Mouse (Mus musculus): ENCODE data around the gene Cdip1. TPM values are rescaled to one million over a fixed set of nuclear protein-coding genes. Genes with fewer than 3 reads are reported as not detected.

Gene Cdip1
- polyA plus RNA-seq, 1 experiment from 2014 or later: 103 TPM

GRCm38 (mm10) chr16:4713861-4714710, 76.0 kb downstream of the Cdip1 start:
- H3K27me3 ChIP-seq (ENCODE audit: control insufficient read depth, insufficient read depth, low read length): no peaks in the 10 kb centered on the region
- no peak overlapping the region for H3K27ac ChIP-seq (replicated peaks; ENCODE audit: low read depth, low read length)
- H3K9me3 ChIP-seq (ENCODE audit: control insufficient read depth, low read length): no peaks in the 10 kb centered on the region
- WGBS: 92% methylated on average over 17 of the region's 17 CpGs
- no peak overlapping the region for H3K4me3 ChIP-seq (replicated peaks; ENCODE audit: low read depth, low read length)
- H3K9ac ChIP-seq (replicated peaks; ENCODE audit: low read length): no peak overlapping the region
- DNase-seq (no peak), ATAC-seq (ENCODE audit: low FRiP score, low TSS enrichment) (no peak)
- H3K36me3 ChIP-seq (ENCODE audit: control insufficient read depth, insufficient read depth, low read length): peaks cover 54% of the 10 kb centered on the region
- H3K4me1 ChIP-seq (ENCODE audit: control insufficient read depth, insufficient read depth, low read length): peaks cover 7% of the 10 kb centered on the region; the same call in 1 of the 2 replicates
- no peak overlapping the region for H3K4me2 ChIP-seq (ENCODE audit: low read length)

DNA sequence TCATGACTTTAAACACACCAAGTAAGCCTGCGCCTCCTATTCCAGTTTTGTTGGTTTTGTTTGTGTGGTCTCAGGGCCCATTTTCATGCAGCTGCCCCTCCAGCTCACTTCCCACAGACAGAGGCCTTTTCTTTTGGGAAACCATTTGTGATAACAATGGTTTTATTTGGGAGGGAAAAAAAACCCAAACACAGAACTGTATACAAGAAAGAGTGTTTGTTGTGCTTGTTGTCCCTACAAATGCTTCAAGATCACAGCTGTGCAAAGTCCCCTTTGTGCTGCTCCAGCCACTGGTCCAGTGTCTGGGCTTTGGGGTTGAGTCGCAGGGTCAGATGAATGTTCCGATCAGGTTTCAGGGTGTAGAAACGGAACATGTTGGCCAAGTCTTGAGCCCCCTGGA, 78.9 kb downstream of the Cdip1 start:
- Histone ChIP-seq H3K27ac (replicated peaks; ENCODE audit: low read depth, low read length) (no peak overlapping the region), H3K4me2 (ENCODE audit: low read length) (no peak overlapping the region), H3K27me3 (ENCODE audit: control insufficient read depth, insufficient read depth, low read length) (no peaks in the 10 kb centered on the region), H3K36me3 (ENCODE audit: control insufficient read depth, insufficient read depth, low read length) (peaks cover 82% of the 10 kb centered on the region), H3K9me3 (ENCODE audit: control insufficient read depth, low read length) (no peaks in the 10 kb centered on the region), H3K4me3 (replicated peaks; ENCODE audit: low read depth, low read length) (no peak overlapping the region), H3K9ac (replicated peaks; ENCODE audit: low read length) (no peak overlapping the region), H3K4me1 (ENCODE audit: control insufficient read depth, insufficient read depth, low read length) (no peaks in the 10 kb centered on the region)
- DNase-seq (no peak), ATAC-seq (ENCODE audit: low FRiP score, low TSS enrichment) (no peak)
- WGBS: 96% methylated on average over 4 of the region's 4 CpGs

- ATAC-seq (ENCODE audit: low FRiP score, low TSS enrichment) (no peak), DNase-seq (no peak)
- no peaks in the 10 kb centered on the region for H3K9me3 ChIP-seq (ENCODE audit: control insufficient read depth, low read length)
- no peak overlapping the region for H3K9ac ChIP-seq (replicated peaks; ENCODE audit: low read length)
- H3K36me3 ChIP-seq (ENCODE audit: control insufficient read depth, insufficient read depth, low read length): peaks cover 83% of the 10 kb centered on the region
- no peak overlapping the region for H3K27ac ChIP-seq (replicated peaks; ENCODE audit: low read depth, low read length)
- H3K27me3 ChIP-seq (ENCODE audit: control insufficient read depth, insufficient read depth, low read length): no peaks in the 10 kb centered on the region
- no peaks in the 10 kb centered on the region for H3K4me1 ChIP-seq (ENCODE audit: control insufficient read depth, insufficient read depth, low read length)
- H3K4me3 ChIP-seq (replicated peaks; ENCODE audit: low read depth, low read length): no peak overlapping the region
- no peak overlapping the region for H3K4me2 ChIP-seq (ENCODE audit: low read length)
- WGBS: 76% methylated on average over 4 of the region's 4 CpGs
Measured at GRCm38 (mm10) chr16:4705541-4705940, 84.6 kb downstream of the Cdip1 start.

GRCm38 (mm10) chr16:4702646-4703045, 87.4 kb downstream of the Cdip1 start:
- 73% methylated on average over 1 of the region's 1 CpGs for WGBS

DNA sequence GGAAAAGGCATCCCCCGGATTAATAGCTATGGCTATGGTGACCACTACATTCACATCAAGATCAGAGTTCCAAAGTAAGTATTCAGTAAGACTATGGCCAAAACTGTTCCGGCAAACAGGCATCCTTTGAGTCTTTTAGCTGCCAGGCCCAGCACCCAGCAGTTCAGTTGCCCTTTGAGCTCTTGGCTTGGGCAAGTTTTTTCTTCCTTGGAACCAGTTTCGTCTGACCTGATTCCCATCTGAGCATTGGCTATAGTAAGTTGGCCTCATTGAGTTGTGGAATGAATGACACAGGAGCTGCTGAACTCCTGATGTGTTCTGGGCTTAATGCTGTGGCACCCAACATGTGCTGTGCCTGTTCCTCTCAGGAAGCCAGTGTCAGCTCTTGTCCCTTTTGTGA, 88.9 kb downstream of the Cdip1 start:
- no peak overlapping the region for H3K27ac ChIP-seq (replicated peaks; ENCODE audit: low read depth, low read length)
- no peaks in the 10 kb centered on the region for H3K4me1 ChIP-seq (ENCODE audit: control insufficient read depth, insufficient read depth, low read length)
- H3K4me2 ChIP-seq (ENCODE audit: low read length): no peak overlapping the region
- DNase-seq: no peak
- no peaks in the 10 kb centered on the region for H3K27me3 ChIP-seq (ENCODE audit: control insufficient read depth, insufficient read depth, low read length)
- H3K36me3 ChIP-seq (ENCODE audit: control insufficient read depth, insufficient read depth, low read length): peaks cover 90% of the 10 kb centered on the region
- no peak for ATAC-seq (ENCODE audit: low FRiP score, low TSS enrichment)
- WGBS: 98% methylated on average over 3 of the region's 3 CpGs
- H3K4me3 ChIP-seq (replicated peaks; ENCODE audit: low read depth, low read length): no peak overlapping the region
- no peak overlapping the region for H3K9ac ChIP-seq (replicated peaks; ENCODE audit: low read length)
- H3K9me3 ChIP-seq (ENCODE audit: control insufficient read depth, low read length): no peaks in the 10 kb centered on the region

More at GRCm38 (mm10) chr16:4702646-4703045, 87.4 kb downstream of the Cdip1 start:
- ATAC-seq (ENCODE audit: low FRiP score, low TSS enrichment): no peak
- H3K4me3 ChIP-seq (replicated peaks; ENCODE audit: low read depth, low read length): no peak overlapping the region
- peaks cover 90% of the 10 kb centered on the region for H3K36me3 ChIP-seq (ENCODE audit: control insufficient read depth, insufficient read depth, low read length)
- no peaks in the 10 kb centered on the region for H3K27me3 ChIP-seq (ENCODE audit: control insufficient read depth, insufficient read depth, low read length)
- no peak overlapping the region for H3K27ac ChIP-seq (replicated peaks; ENCODE audit: low read depth, low read length)
- no peaks in the 10 kb centered on the region for H3K9me3 ChIP-seq (ENCODE audit: control insufficient read depth, low read length)
- DNase-seq: no peak
- H3K4me2 ChIP-seq (ENCODE audit: low read length): no peak overlapping the region
- no peak overlapping the region for H3K9ac ChIP-seq (replicated peaks; ENCODE audit: low read length)
- H3K4me1 ChIP-seq (ENCODE audit: control insufficient read depth, insufficient read depth, low read length): no peaks in the 10 kb centered on the region

Other genes starting within 250 kb of the Cdip1 start
- gene Srl, start 248.5 kb downstream of the Cdip1 start, polyA plus RNA-seq (2014; fragmentation: Nextera tagmentation; extraction: Ambion mirVana): 17.6 and 25.7 TPM in 2 replicates
- 7.2 and 8.9 TPM in 2 replicates for gene Tfap4, start 230.4 kb downstream of the Cdip1 start, polyA plus RNA-seq (2014; fragmentation: Nextera tagmentation; extraction: Ambion mirVana)
- gene Glis2, start 195.6 kb downstream of the Cdip1 start, polyA plus RNA-seq (2014; fragmentation: Nextera tagmentation; extraction: Ambion mirVana): 13.2 and 13.4 TPM in 2 replicates
- gene Pam16, start 165.3 kb downstream of the Cdip1 start, polyA plus RNA-seq (2014; fragmentation: Nextera tagmentation; extraction: Ambion mirVana): 171 and 207 TPM in 2 replicates
- gene Vasn, start 150.4 kb downstream of the Cdip1 start, polyA plus RNA-seq (2014; fragmentation: Nextera tagmentation; extraction: Ambion mirVana): 3.4 and 3.9 TPM in 2 replicates
- gene Dnaja3, start 150.3 kb downstream of the Cdip1 start, polyA plus RNA-seq (2014; fragmentation: Nextera tagmentation; extraction: Ambion mirVana): 44.8 and 55.0 TPM in 2 replicates
- 23.3 and 25.7 TPM in 2 replicates for gene Coro7, start 110.5 kb downstream of the Cdip1 start, polyA plus RNA-seq (2014; fragmentation: Nextera tagmentation; extraction: Ambion mirVana)
- 80.9 and 91.4 TPM in 2 replicates for gene Nmral1, start 70.9 kb downstream of the Cdip1 start, polyA plus RNA-seq (2014; fragmentation: Nextera tagmentation; extraction: Ambion mirVana)
- 91.6 and 96.4 TPM in 2 replicates for gene Hmox2, start 63.9 kb downstream of the Cdip1 start, polyA plus RNA-seq (2014; fragmentation: Nextera tagmentation; extraction: Ambion mirVana)
- gene 4930562C15Rik, start 45.1 kb upstream of the Cdip1 start, polyA plus RNA-seq (2014; fragmentation: Nextera tagmentation; extraction: Ambion mirVana): 0.42 and 0.61 TPM in 2 replicates
- gene Ubald1, start 90.0 kb upstream of the Cdip1 start, polyA plus RNA-seq (2014; fragmentation: Nextera tagmentation; extraction: Ambion mirVana): 49.4 and 53.2 TPM in 2 replicates
- 117 and 123 TPM in 2 replicates for gene Mgrn1, start 96.0 kb upstream of the Cdip1 start, polyA plus RNA-seq (2014; fragmentation: Nextera tagmentation; extraction: Ambion mirVana)
- 116 and 122 TPM in 2 replicates for gene Nudt16l1, start 148.5 kb upstream of the Cdip1 start, polyA plus RNA-seq (2014; fragmentation: Nextera tagmentation; extraction: Ambion mirVana)
- gene Anks3, start 173.9 kb upstream of the Cdip1 start, polyA plus RNA-seq (2014; fragmentation: Nextera tagmentation; extraction: Ambion mirVana): 69.8 and 70.6 TPM in 2 replicates
- gene Sept12, start 207.6 kb upstream of the Cdip1 start, polyA plus RNA-seq (2014; fragmentation: Nextera tagmentation; extraction: Ambion mirVana): not detected in 2 replicates
- not detected in 2 replicates for gene Smim22, start 217.0 kb upstream of the Cdip1 start, polyA plus RNA-seq (2014; fragmentation: Nextera tagmentation; extraction: Ambion mirVana)
- 132 and 161 TPM in 2 replicates for gene Rogdi, start 223.3 kb upstream of the Cdip1 start, polyA plus RNA-seq (2014; fragmentation: Nextera tagmentation; extraction: Ambion mirVana)

All from midbrain, embryonic 14.5 days (tissue).